Mouse (Mus musculus) heart, adult 2 months (tissue): ENCODE results near the gene Amotl1.

ENCODE experiments used
- CTCF ChIP-seq: fragments of 200-600 bp; IDR thresholded peaks from 2 replicates; pipeline ENCODE4 v1.8.1; 2022; ENCODE audit warnings: antibody characterized with exemption, mild to moderate bottlenecking, moderate library complexity
- EP300 ChIP-seq: fragments of 200-500 bp; IDR thresholded peaks from 2 replicates; pipeline ENCODE4 v1.6.1; 2011; ENCODE audit warnings: low read depth, low read length, control low read depth; ENCODE audit not compliant: insufficient read depth
- POLR2A ChIP-seq: fragments of 200-500 bp; IDR thresholded peaks from 2 replicates; pipeline ENCODE4 v1.6.1; 2011; ENCODE audit warnings: mild to moderate bottlenecking, low read depth, low read length, control low read depth; ENCODE audit not compliant: insufficient read depth

DNA sequence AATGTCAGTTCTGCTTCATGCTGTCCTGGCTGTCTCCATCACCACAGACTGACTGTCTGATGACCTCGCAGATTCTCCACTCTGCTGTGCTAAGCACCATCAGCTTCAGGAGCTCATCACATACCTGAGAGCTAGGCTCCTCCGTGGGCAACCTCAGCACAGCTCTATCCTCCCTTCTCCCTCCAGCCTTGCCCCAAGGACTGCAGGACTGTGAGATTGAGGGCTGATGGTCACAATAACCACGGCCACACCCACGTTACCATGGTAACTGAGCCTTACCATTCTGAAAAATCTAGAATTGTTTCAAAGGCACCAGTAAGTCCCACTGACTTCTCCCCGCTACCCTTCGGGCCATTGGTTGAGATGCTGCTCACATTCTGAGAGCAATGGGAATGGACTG lies 1.5 kb downstream of the Amotl1 start:
- TF ChIP-seq CTCF, result no peak
- no peak for TF ChIP-seq EP300
- TF ChIP-seq POLR2A, result no peak
